Mouse (Mus musculus): ENCODE measurements at regions not wholly inside any gene's neighbourhood (a gene's known extent, or its start where the extent isn't known, plus 50 kb on each side); places are given as distances from the start of the nearest gene placed in this dataset.

DNA sequence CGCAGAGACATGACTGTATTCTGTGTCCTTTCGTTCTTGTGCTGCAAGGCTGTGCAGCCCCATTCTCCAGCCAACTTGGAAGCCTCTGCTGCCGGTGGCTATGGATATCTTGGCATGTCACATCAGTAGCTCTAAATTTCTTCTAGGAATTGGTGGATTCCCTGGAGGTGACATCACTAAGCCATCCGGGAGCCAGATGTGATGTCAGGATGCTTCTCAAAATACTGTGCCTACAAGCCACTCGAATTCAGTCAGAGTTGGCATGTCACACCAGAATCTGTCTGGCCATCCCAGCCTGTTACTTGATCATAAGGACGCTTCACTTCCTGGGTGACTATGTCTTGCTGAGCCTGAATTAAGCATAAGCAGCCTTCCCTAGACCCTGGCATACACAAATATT is 359.9 kb downstream of the Mctp2 start:
- H3K4me2 ChIP-seq (ENCODE audit: low read length) = no peak overlapping the region
- H3K27ac ChIP-seq (ENCODE audit: low read length) = no peak overlapping the region
- no peaks in the 10 kb centered on the region for H3K36me3 ChIP-seq (ENCODE audit: control insufficient read depth, insufficient read depth)
- no peak overlapping the region for H3K9ac ChIP-seq (replicated peaks; ENCODE audit: low read depth, low read length)
- ATAC-seq = no peak
- no peak overlapping the region for H3K4me3 ChIP-seq (replicated peaks; ENCODE audit: low read length)
- peaks cover 16% of the 10 kb centered on the region for H3K4me1 ChIP-seq (replicated peaks; ENCODE audit: control insufficient read depth, insufficient read depth, low read length)
- 79% methylated on average over 6 of the region's 6 CpGs for WGBS
- H3K9me3 ChIP-seq (ENCODE audit: control insufficient read depth, low read length) = no peaks in the 10 kb centered on the region
- H3K27me3 ChIP-seq (replicated peaks; ENCODE audit: control insufficient read depth, insufficient read depth, low read length) = no peaks in the 10 kb centered on the region

DNA sequence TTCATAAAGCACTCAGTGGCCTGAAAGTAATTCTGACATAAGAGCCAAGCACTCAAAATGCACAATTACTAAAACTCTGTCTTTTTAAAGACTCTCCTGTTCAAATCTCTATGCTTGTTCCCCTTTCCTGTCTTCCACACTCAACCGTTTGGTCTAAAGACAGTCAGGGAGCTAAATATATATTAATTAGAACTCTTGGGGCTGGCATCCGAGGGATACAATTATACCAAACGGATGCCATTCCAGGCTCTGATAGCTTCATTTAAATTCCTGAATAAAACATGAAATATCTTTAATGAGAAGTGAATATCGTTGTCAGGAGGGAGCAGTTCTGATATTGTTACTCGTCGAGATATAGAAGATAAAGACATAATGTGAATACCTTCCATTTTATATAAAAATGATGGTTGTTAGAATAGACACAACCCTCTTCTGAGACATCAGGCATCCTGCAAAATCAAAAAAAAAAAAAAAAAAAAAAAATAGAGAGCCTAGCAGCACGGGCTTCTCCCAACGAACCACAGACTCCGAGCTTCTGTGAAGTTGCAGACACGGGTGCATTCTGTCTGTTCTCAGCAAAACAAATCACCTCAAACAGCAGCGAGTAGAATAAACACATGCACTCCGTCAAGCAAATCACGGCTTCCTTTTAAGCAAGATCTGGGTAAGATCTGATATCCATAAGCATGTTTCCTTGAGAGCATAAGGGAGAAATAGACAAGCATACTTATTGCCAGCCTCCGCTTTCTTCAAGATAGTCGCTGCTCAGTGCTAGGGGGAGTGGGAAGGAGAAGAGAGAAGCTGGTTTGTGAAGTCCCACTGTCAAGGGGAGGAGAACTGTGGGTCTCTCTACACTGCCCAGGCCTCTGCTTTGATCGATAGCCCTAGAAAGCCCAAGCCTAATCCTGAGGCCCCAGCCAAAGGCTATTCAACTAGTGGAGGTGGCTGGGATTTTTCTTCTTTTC is 363.0 kb downstream of the Mctp2 start:
- Histone ChIP-seq H3K9me3 (ENCODE audit: control insufficient read depth, low read length) (no peaks in the 10 kb centered on the region), H3K4me3 (replicated peaks; ENCODE audit: low read length) (peak overlapping the region; percentile 5; the same call in 1 of the 2 replicates), H3K9ac (replicated peaks; ENCODE audit: low read depth, low read length) (0 out of 2 replicates have a peak overlapping the region, but pooled peaks have one; percentile 26), H3K36me3 (ENCODE audit: control insufficient read depth, insufficient read depth) (no peaks in the 10 kb centered on the region), H3K4me1 (replicated peaks; ENCODE audit: control insufficient read depth, insufficient read depth, low read length) (peaks cover 17% of the 10 kb centered on the region), H3K27ac (ENCODE audit: low read length) (peak overlapping the region; percentile 69), H3K4me2 (ENCODE audit: low read length) (peak overlapping the region; percentile 39), H3K27me3 (replicated peaks; ENCODE audit: control insufficient read depth, insufficient read depth, low read length) (no peaks in the 10 kb centered on the region)
- 22% methylated on average over 16 of the region's 16 CpGs for WGBS
- ATAC-seq = peak; percentile 70

DNA sequence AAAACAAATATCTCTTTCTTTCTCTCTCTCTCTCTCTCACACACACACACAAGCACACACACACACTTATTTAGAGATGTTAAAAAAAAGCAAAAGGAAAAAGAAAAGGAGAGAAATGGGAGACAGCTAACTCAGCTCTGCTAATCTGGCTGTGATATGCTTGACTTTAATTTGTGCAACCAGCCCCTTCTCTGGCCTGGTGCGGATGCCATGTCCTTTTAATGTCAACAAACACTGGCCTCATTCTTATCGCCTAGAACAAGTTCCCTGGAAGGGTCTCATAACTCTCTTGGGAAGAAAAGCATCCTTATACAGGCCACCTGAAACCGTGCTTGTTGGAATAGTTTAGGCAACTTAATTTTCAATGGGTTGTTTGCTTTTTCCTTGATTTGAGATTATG is 368.7 kb downstream of the Mctp2 start:
- H3K9ac ChIP-seq (replicated peaks; ENCODE audit: low read depth, low read length) = no peak overlapping the region
- no peaks in the 10 kb centered on the region for H3K27me3 ChIP-seq (replicated peaks; ENCODE audit: control insufficient read depth, insufficient read depth, low read length)
- H3K27ac ChIP-seq (ENCODE audit: low read length) = no peak overlapping the region
- WGBS = 83% methylated on average over 3 of the region's 3 CpGs
- H3K4me1 ChIP-seq (replicated peaks; ENCODE audit: control insufficient read depth, insufficient read depth, low read length) = peaks cover 11% of the 10 kb centered on the region
- H3K4me2 ChIP-seq (ENCODE audit: low read length) = no peak overlapping the region
- no peak for ATAC-seq
- H3K9me3 ChIP-seq (ENCODE audit: control insufficient read depth, low read length) = no peaks in the 10 kb centered on the region
- H3K36me3 ChIP-seq (ENCODE audit: control insufficient read depth, insufficient read depth) = no peaks in the 10 kb centered on the region
- no peak overlapping the region for H3K4me3 ChIP-seq (replicated peaks; ENCODE audit: low read length)

DNA sequence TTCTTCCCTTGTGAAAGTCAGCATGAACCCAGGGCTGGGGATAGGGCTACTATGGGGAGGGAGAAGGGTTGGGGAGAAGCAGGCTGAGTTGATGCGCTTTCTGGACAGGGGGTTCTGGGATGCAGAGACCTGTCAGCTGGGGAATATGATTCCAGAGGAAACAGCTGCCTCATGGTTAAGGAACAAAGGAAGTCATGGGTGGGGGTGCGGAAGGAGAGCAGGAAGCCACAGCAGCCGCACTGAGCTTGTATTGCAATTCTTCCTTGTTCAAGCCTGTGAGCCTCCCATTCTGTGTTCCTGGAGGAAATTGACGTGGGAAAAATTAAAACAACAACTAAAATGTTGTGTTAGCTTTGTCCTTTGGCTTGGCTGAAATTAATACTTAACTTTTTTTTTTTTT is 369.7 kb downstream of the Mctp2 start:
- no peaks in the 10 kb centered on the region for H3K27me3 ChIP-seq (replicated peaks; ENCODE audit: control insufficient read depth, insufficient read depth, low read length)
- ATAC-seq = no peak
- H3K4me1 ChIP-seq (replicated peaks; ENCODE audit: control insufficient read depth, insufficient read depth, low read length) = peaks cover 3% of the 10 kb centered on the region
- no peak overlapping the region for H3K9ac ChIP-seq (replicated peaks; ENCODE audit: low read depth, low read length)
- H3K27ac ChIP-seq (ENCODE audit: low read length) = no peak overlapping the region
- 80% methylated on average over 4 of the region's 4 CpGs for WGBS
- no peaks in the 10 kb centered on the region for H3K36me3 ChIP-seq (ENCODE audit: control insufficient read depth, insufficient read depth)
- no peak overlapping the region for H3K4me2 ChIP-seq (ENCODE audit: low read length)
- H3K4me3 ChIP-seq (replicated peaks; ENCODE audit: low read length) = no peak overlapping the region
- H3K9me3 ChIP-seq (ENCODE audit: control insufficient read depth, low read length) = no peaks in the 10 kb centered on the region

Data from forebrain, embryonic 16.5 days (tissue).